Mouse (Mus musculus) testis, adult 2 months (tissue): ENCODE data around the gene Duox2. TPM values are rescaled to one million over a fixed set of nuclear protein-coding genes. Genes with fewer than 3 reads are reported as not detected.

ENCODE experiments used
- H3K27ac ChIP-seq: fragments of 200-500 bp; 2 replicates; pipeline ENCODE4 v1.5.1; 2012; ENCODE audit warnings: low read depth, low read length; ENCODE audit not compliant: control insufficient read depth, insufficient read depth
- H3K27me3 ChIP-seq: fragments of 200-500 bp; 2 replicates; pipeline ENCODE4 v1.6.1; 2012; ENCODE audit warnings: mild to moderate bottlenecking, low read length, moderate library complexity; ENCODE audit not compliant: control insufficient read depth, insufficient read depth
- H3K36me3 ChIP-seq: fragments of 200-500 bp; 2 replicates; pipeline ENCODE4 v1.6.1; 2012; ENCODE audit warnings: mild to moderate bottlenecking, low read length; ENCODE audit not compliant: control insufficient read depth, insufficient read depth
- H3K4me1 ChIP-seq: fragments of 200-500 bp; 2 replicates; pipeline ENCODE4 v1.6.1; 2012; ENCODE audit warnings: low read length; ENCODE audit not compliant: control insufficient read depth, insufficient read depth
- H3K4me3 ChIP-seq: fragments of 200-500 bp; 2 replicates; pipeline ENCODE4 v1.5.1; 2012; ENCODE audit warnings: low read depth, mild to moderate bottlenecking, low read length, moderate library complexity, mixed read lengths; ENCODE audit not compliant: control insufficient read depth
- CTCF ChIP-seq: fragments of 200-500 bp; IDR thresholded peaks from 2 replicates; pipeline ENCODE4 v1.5.1; 2012; ENCODE audit warnings: low read depth, mild to moderate bottlenecking, inconsistent platforms, low read length, moderate library complexity; ENCODE audit not compliant: control insufficient read depth, insufficient read depth, insufficient replicate concordance
- POLR2A ChIP-seq: fragments of 200-500 bp; IDR thresholded peaks from 2 replicates; pipeline ENCODE4 v1.6.1; 2012; ENCODE audit warnings: low read depth, mild to moderate bottlenecking, inconsistent platforms, low read length, moderate library complexity; ENCODE audit not compliant: control insufficient read depth
- polyA plus RNA-seq: library from polyadenylated mRNA; depleted of rRNA; stranded (reverse); fragments of >200 nt; gene quantifications from 2 replicates; pipeline ENCODE4 v1.2.3, GENCODE M21; 2012

Duox2 gene
- polyA plus RNA-seq, 1 experiment = 0.11 TPM

DNA sequence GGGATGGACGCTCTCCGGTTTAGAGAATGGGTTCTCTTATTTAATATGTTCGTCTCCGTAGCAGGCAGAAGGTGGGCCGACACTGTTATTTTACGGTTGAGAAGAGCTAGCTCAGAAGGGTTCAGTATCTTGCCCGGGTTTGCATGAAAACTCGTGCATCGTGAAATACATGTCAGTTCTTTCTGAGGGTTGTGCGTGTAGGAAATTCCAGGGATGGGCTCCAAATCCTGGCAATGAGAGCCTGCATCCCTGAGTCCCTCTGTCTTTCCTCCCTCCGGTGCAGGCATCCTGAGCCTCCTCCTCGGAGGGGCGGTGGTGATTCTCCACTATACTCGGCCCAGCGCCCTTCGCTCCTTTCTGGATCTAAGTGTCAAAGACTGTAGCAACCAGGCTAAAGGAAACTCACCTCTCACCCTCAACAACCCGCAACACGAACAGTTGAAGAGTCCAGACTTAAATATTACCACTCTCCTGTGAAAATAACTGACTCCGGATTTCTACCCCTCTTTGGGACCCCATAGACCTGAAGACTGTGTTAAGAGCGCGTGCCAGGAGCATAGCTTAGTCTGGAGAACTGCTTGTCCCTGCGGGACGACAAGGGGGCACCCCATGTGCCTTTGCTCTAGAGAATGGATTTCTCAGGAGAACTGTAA is 3.8 kb upstream of the Duox2 start:
- Histone ChIP-seq H3K27ac (no peak overlapping the region), H3K4me3 (peak overlapping the region; percentile 71), H3K4me1 (peaks cover 29% of the 10 kb centered on the region), H3K27me3 (peaks cover 4% of the 10 kb centered on the region; the same call in 1 of the 2 replicates), H3K36me3 (no peaks in the 10 kb centered on the region)
- TF ChIP-seq CTCF = no peak
- no peak for TF ChIP-seq POLR2A

DNA sequence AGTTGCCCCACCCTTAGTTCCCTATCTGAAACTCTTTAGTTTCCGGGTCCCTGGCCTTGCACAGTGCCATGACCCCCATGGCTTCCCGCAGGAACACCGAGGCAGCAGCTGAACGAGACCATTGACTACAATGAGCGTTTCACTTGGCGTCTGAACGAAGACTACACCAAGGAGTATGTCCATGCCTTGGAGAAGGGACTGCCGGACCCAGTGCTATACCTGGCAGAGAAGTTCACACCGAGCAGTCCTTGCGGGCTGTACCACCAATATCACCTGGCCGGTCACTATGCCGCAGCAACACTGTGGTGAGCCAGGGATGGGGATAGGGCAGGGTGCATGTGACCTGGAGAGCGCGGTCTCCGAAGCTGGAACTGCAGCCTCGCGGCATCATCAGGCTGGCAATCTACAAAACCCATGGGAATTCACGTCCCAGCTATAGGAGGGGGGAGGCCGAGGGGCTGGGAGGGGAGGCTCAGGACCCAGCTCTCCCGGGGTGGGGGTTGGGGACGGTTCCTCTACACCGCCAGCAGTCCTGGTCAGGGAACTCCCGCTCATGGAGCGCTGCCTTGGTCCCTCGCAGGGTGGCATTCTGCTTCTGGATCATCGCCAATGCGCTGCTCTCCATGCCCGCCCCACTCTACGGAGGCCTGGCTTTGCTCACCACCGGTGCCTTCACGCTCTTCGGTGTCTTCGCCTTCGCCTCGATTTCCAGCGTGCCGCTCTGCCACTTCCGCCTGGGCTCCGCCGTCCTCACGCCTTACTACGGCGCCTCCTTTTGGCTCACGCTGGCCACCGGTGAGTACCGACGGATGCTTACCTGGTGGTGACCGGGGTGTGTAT is 3.1 kb upstream of the Duox2 start:
- no peak for TF ChIP-seq CTCF
- no peak for TF ChIP-seq POLR2A
- no peak overlapping the region for H3K27ac ChIP-seq
- peaks cover 4% of the 10 kb centered on the region; the same call in 1 of the 2 replicates for H3K27me3 ChIP-seq
- H3K4me1 ChIP-seq = peaks cover 29% of the 10 kb centered on the region
- peak overlapping the region; percentile 71 for H3K4me3 ChIP-seq
- H3K36me3 ChIP-seq = no peaks in the 10 kb centered on the region

DNA sequence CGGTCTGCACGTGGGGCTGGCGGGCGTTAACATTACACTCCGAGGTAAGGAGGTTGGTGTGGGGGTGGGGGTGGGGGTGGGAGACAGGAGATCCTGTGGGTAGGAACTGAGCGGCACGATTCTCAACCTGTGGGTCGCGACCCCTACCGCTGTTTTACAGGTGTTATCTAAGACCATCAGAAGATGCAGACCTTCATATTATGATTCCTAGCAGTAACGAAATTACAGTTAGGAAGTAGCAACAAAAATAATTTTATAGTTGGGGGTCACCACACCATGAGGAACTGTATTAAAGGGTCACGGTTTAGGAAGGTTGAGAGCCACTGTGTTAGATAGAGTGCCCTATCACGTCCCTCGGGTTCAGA is 2.4 kb upstream of the Duox2 start:
- TF ChIP-seq POLR2A (no peak), CTCF (no peak)
- Histone ChIP-seq H3K27ac (no peak overlapping the region), H3K36me3 (no peaks in the 10 kb centered on the region), H3K27me3 (peaks cover 4% of the 10 kb centered on the region; the same call in 1 of the 2 replicates), H3K4me3 (peak overlapping the region; percentile 63; the same call in 1 of the 2 replicates), H3K4me1 (peaks cover 29% of the 10 kb centered on the region)

DNA sequence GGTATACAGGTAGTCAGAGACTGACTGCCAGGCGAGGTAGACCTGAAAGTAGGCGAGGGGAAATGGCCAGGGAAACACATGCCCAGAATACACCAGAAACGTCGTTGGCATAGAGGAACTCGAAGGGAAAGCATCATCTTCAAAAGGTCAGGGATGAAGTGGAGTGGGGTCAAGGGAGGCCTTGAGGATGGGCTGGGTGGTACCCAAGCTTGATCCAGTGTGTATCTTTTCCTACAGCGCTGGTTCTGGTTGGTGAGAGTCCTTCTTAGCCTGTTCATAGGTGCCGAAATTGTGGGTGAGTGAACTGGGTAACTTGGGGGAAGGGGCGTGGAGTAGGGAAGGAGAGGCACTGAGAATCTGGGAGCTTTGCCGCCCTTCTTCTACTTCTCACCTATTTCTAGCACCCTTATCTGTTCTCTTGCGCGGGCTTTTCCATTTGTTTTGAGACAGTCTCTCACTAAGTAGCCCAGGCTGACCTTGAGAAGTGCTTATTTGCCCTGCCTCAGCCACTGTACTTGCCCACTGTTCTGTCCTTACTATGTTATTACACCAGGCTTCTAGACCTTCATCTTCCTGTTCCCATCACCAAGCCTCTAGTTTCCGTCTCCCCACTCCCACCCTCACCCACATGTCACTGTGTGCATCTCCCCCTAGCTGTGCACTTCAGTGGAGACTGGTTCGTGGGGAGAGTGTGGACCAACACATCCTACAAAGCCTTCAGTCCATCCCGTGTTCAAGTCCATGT is 1.8 kb upstream of the Duox2 start:
- TF ChIP-seq POLR2A (no peak), CTCF (no peak)
- Histone ChIP-seq H3K27me3 (peaks cover 4% of the 10 kb centered on the region; the same call in 1 of the 2 replicates), H3K27ac (no peak overlapping the region), H3K4me1 (peaks cover 29% of the 10 kb centered on the region), H3K4me3 (no peak overlapping the region), H3K36me3 (no peaks in the 10 kb centered on the region)

DNA sequence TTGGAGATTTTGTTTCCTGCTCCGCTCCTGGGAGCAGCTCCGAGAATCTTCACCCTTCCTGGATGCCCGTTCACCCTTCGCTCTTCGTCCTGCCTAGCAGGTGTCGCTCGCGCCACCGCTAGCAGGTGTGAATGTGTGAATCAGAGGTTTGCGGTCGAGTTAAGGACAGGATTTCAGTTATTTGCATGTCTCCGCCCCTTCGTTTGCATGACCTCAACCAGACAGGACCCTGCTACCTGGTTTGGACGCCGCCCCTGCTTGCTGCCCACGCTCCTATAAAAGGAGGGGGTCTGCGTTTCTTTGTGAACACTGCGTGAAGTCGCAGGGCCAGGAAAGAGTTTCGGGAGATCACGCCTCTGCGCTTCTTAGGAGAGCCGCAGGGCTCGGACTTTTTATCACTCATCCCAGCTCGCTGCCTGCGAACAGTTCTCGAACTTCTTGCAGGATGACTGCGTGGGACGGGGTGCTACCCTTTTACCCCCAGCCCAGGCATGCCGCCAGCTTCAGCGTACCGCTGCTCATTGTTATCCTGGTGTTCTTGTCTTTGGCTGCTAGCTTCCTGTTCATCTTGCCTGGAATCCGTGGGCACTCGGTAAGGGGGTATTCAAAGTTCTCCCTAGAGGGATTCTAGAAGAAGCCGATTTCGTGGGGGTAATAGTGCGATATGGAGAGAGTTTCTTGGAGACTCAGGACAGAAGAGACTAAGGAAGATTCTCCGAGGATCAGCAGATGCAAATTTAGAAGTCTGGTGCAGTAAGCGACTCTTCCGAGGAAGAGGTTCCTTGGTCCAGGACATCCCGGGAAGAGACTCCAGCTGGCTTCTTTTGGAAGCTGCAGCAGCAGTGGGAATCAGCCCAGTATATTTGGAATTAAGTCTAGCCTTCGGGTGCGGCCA is 594 bp upstream of the Duox2 start, which contains the start of gene Duoxa2:
Gene Duoxa2 (plus strand): TSS at position 305 of the 895 bp plus-strand sequence.
- peaks cover 29% of the 10 kb centered on the region for H3K4me1 ChIP-seq
- H3K4me3 ChIP-seq = peak within 1 kb of the TSS; percentile 54
- H3K36me3 ChIP-seq = no peaks in the 10 kb centered on the region
- peaks cover 4% of the 10 kb centered on the region; the same call in 1 of the 2 replicates for H3K27me3 ChIP-seq
- H3K27ac ChIP-seq = no peak within 1 kb of the TSS
- no peak for TF ChIP-seq CTCF
- no peak for TF ChIP-seq POLR2A

DNA sequence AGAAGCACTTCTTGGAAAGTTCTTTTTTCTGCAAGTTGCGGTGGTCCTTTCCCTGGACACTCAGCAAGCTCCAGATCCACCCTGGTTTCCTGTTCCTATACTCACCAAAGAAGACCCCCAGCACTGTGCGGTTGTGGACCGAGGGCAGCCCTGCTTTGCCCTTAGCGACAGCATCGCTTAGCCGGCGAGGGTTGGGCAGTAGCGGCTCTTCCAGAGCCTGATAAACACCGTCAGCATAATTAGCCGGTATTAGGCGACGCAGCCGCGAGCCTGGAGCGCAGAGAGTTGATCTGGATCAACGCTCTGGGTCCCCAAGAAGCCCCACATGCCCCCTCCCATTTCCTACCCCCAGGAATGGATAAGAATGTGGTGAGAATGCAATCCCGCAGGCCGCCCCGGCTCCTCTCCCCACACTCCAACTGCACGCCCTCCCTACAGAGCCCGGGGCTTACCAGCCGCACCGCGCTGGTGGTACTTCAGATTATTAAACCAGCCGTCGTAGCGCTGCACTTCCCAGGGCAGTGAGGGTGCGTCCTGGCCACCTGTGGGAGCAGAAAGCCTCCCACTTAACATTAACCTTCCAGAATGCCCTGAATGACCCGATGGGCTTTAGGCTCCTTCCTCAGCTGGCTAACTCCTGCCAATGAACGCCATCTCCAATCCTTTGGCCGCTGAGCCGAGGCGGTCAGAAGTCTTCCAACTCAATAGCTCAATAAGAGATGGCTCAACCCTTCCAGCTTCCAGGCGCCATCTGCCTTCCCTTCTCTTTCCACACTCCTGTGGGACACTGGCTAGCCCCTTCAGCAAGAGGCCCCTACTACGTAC is 766 bp downstream of the Duox2 start:
- peaks cover 26% of the 10 kb centered on the region for H3K4me1 ChIP-seq
- no peak for TF ChIP-seq CTCF
- peaks cover 4% of the 10 kb centered on the region; the same call in 1 of the 2 replicates for H3K27me3 ChIP-seq
- no peak overlapping the region; the same call in 1 of the 2 replicates for H3K4me3 ChIP-seq
- H3K27ac ChIP-seq = no peak overlapping the region
- H3K36me3 ChIP-seq = no peaks in the 10 kb centered on the region
